Mouse (Mus musculus) gastrocnemius, adult 2 months (tissue): Measurements from ENCODE around the gene Rab40c. TPM values are rescaled to one million over a fixed set of nuclear protein-coding genes. Genes with fewer than 3 reads are reported as not detected.

Experiments used
- DNase-seq: peaks from one replicate; pipeline ENCODE4 v3.0.0; 2022
- H3K27ac ChIP-seq: fragments of 200-600 bp; 2 replicates; pipeline ENCODE4 v1.8.1; 2022; ENCODE audit warnings: mild to moderate bottlenecking
- H3K4me3 ChIP-seq: fragments of 200-600 bp; 2 replicates; pipeline ENCODE4 v1.8.1; 2022; ENCODE audit warnings: mild to moderate bottlenecking, moderate library complexity
- CTCF ChIP-seq: fragments of 200-600 bp; IDR thresholded peaks from 2 replicates; pipeline ENCODE4 v1.8.1; 2022; ENCODE audit warnings: antibody characterized with exemption, mild to moderate bottlenecking, moderate library complexity
- intact Hi-C: fragments of 180-260 bp; cut with DNase I; formaldehyde crosslinking; loops from one replicate; pipeline ENCODE4 v1.15.1; 2025
- total RNA-seq, 2 experiments: library from RNA; stranded (reverse); gene quantifications; 2 replicates each; pipeline ENCODE4 v1.2.3; 2021

Gene Rab40c
- total RNA-seq, 2 experiments from 2014 or later: 8.1 to 9.5 TPM

GRCm38 (mm10) chr17:25943769-25944168 is 24.2 kb upstream of the Rab40c start:
- no peak for DNase-seq
- H3K27ac ChIP-seq: no peak overlapping the region
- no peak overlapping the region for H3K4me3 ChIP-seq
- no peak for TF ChIP-seq CTCF
- intact Hi-C loops: no loop called here

- Histone ChIP-seq H3K27ac (no peak overlapping the region), H3K4me3 (no peak overlapping the region)
- intact Hi-C loops: no loop called here
- no peak for TF ChIP-seq CTCF
- no peak for DNase-seq
Observed at GRCm38 (mm10) chr17:25943221-25943620, 23.7 kb upstream of the Rab40c start.

- no peak for DNase-seq
- peak overlapping the region; percentile 76; the same call in 1 of the 2 replicates for H3K4me3 ChIP-seq
- no peak for TF ChIP-seq CTCF
- peak overlapping the region; percentile 94 for H3K27ac ChIP-seq
- intact Hi-C loops: no loop called here
Observed at GRCm38 (mm10) chr17:25942597-25943151, 23.1 kb upstream of the Rab40c start.

- Histone ChIP-seq H3K27ac (peak overlapping the region; percentile 94), H3K4me3 (peak overlapping the region; percentile 76)
- intact Hi-C loops: loop anchor here (2.0 kb wide), 1 partner anchor 43 kb away; the partner anchor contains the start of gene Capn15
- TF ChIP-seq CTCF: no peak
- DNase-seq: peak; percentile 89
Observed at GRCm38 (mm10) chr17:25941511-25942241, 22.1 kb upstream of the Rab40c start.

GRCm38 (mm10) chr17:25934526-25934925 is 15.0 kb upstream of the Rab40c start:
- H3K27ac ChIP-seq: no peak overlapping the region
- no peak for DNase-seq
- intact Hi-C loops: no loop called here
- no peak for TF ChIP-seq CTCF
- H3K4me3 ChIP-seq: no peak overlapping the region

GRCm38 (mm10) chr17:25925348-25925747 is 5.8 kb upstream of the Rab40c start:
- DNase-seq: peak; percentile 89
- intact Hi-C loops: no loop called here
- Histone ChIP-seq H3K4me3 (no peak overlapping the region), H3K27ac (peak overlapping the region; percentile 50)
- TF ChIP-seq CTCF: no peak

GRCm38 (mm10) chr17:25922120-25922519 is 2.6 kb upstream of the Rab40c start:
- no peak for DNase-seq
- intact Hi-C loops: no loop called here
- Histone ChIP-seq H3K27ac (no peak overlapping the region), H3K4me3 (no peak overlapping the region)
- no peak for TF ChIP-seq CTCF

GRCm38 (mm10) chr17:25919786-25920642 is 487 bp upstream of the Rab40c start:
- intact Hi-C loops: loop anchor here (2.0 to 5.0 kb wide), 3 partner anchors 25 to 61 kb away; partner anchors contain the start of gene Mettl26
- H3K27ac ChIP-seq: peak overlapping the region; percentile 96
- TF ChIP-seq CTCF: no peak
- H3K4me3 ChIP-seq: peak overlapping the region; percentile 95
- peak; percentile 100 for DNase-seq

GRCm38 (mm10) chr17:25918037-25918750 is 1.3 kb downstream of the Rab40c start:
- intact Hi-C loops: loop anchor here (2.0 to 5.0 kb wide), 2 partner anchors 41 to 63 kb away; partner anchors contain the start of gene Mettl26
- peak overlapping the region; percentile 93 for H3K27ac ChIP-seq
- peak overlapping the region; percentile 95 for H3K4me3 ChIP-seq
- no peak for TF ChIP-seq CTCF
- DNase-seq: no peak

GRCm38 (mm10) chr17:25916931-25917647 is 2.4 kb downstream of the Rab40c start:
- Histone ChIP-seq H3K27ac (no peak overlapping the region), H3K4me3 (no peak overlapping the region)
- no peak for DNase-seq
- TF ChIP-seq CTCF: no peak
- intact Hi-C loops: loop anchor here (5.0 kb wide), 1 partner anchor 40 kb away; the partner anchor contains the start of gene Mettl26

GRCm38 (mm10) chr17:25914295-25914694 is 5.2 kb downstream of the Rab40c start:
- Histone ChIP-seq H3K27ac (peak overlapping the region; percentile 80), H3K4me3 (peak overlapping the region; percentile 47)
- intact Hi-C loops: no loop called here
- DNase-seq: no peak
- TF ChIP-seq CTCF: no peak
